Mouse (Mus musculus) embryonic facial prominence, embryonic 11.5 days (tissue): ENCODE measurements around the gene Mknk2. TPM values are rescaled to one million over a fixed set of nuclear protein-coding genes. Genes with fewer than 3 reads are reported as not detected.

Source experiments
- ATAC-seq: fragments of 200-750 bp; cut with Nextera tagmentation; replicated peaks from 2 replicates; pipeline ENCODE4 v1.8.0; 2017; ENCODE audit warnings: low read depth; ENCODE audit not compliant: insufficient number of reproducible peaks, low FRiP score, low TSS enrichment
- DNase-seq: peaks from one replicate; pipeline ENCODE4 v3.0.0-alpha.2; 2015; ENCODE audit warnings: low spot score
- H3K27ac ChIP-seq: fragments of 300-500 bp; sonication (generic); replicated peaks from 2 replicates; pipeline ENCODE4 v1.5.1; 2014; ENCODE audit warnings: mild to moderate bottlenecking, low read depth, low read length, control low read depth
- H3K27me3 ChIP-seq: fragments of 300-500 bp; sonication (generic); 2 replicates; pipeline ENCODE4 v1.6.1; 2014; ENCODE audit warnings: mild to moderate bottlenecking, low read length, moderate library complexity, mixed read lengths; ENCODE audit not compliant: control insufficient read depth, insufficient read depth
- H3K36me3 ChIP-seq: fragments of 300-500 bp; sonication (generic); replicated peaks from 2 replicates; pipeline ENCODE4 v1.6.1; 2014; ENCODE audit warnings: low read depth, mild to moderate bottlenecking, low read length, moderate library complexity, mixed read lengths; ENCODE audit not compliant: control insufficient read depth, insufficient read depth
- H3K4me1 ChIP-seq: fragments of 300-500 bp; sonication (generic); 2 replicates; pipeline ENCODE4 v1.6.1; 2014; ENCODE audit warnings: low read length, mixed read lengths; ENCODE audit not compliant: control insufficient read depth, insufficient read depth
- H3K4me2 ChIP-seq: fragments of 300-500 bp; sonication (generic); 2 replicates; pipeline ENCODE4 v1.6.1; 2014; ENCODE audit warnings: low read depth, mild to moderate bottlenecking, control low read depth, low read length, moderate library complexity
- H3K4me3 ChIP-seq: fragments of 300-500 bp; sonication (generic); 2 replicates; pipeline ENCODE4 v1.5.1; 2014; ENCODE audit warnings: low read depth, low read length, control low read depth
- H3K9ac ChIP-seq: fragments of 300-500 bp; sonication (generic); replicated peaks from 2 replicates; pipeline ENCODE4 v1.6.1; 2014; ENCODE audit warnings: mild to moderate bottlenecking, control low read depth, low read length
- H3K9me3 ChIP-seq: fragments of 300-500 bp; sonication (generic); replicated peaks from 2 replicates; pipeline ENCODE4 v1.6.1; 2016; ENCODE audit warnings: mild to moderate bottlenecking, low read length, inconsistent platforms, mixed read lengths; ENCODE audit not compliant: control insufficient read depth
- WGBS: fragments of 180-500 bp; shearing (Covaris S2); extraction: QIAGEN DNeasy Blood & Tissue Kit; methylation state at CpG from one replicate; pipeline ENCODE4 v1.1.7; 2014; 5-methylcytosine and 5-hydroxymethylcytosine counted together
- polyA plus RNA-seq: library from polyadenylated mRNA; unstranded; fragments of >200 nt; fragmentation: Nextera tagmentation; extraction: Ambion mirVana; gene quantifications from 2 replicates; pipeline ENCODE4 v1.2.1, GENCODE M21; 2014

The Mknk2 gene
- polyA plus RNA-seq, 1 experiment from 2014 or later, result 63.7 TPM

- H3K9ac ChIP-seq, result no peak overlapping the region
- no peaks in the 10 kb centered on the region for H3K4me1 ChIP-seq
- H3K4me2 ChIP-seq, result no peak overlapping the region
- ATAC-seq (no peak), DNase-seq (no peak)
- WGBS, result 90% methylated on average over 10 of the region's 10 CpGs
- H3K9me3 ChIP-seq, result no peaks in the 10 kb centered on the region
- no peaks in the 10 kb centered on the region for H3K27me3 ChIP-seq
- H3K4me3 ChIP-seq, result no peak overlapping the region
- H3K36me3 ChIP-seq, result peaks cover 16% of the 10 kb centered on the region
- H3K27ac ChIP-seq, result no peak overlapping the region
These were observed 31.0 kb downstream of the Mknk2 start for GRCm38 (mm10) chr10:80646936-80647335.

GRCm38 (mm10) chr10:80635345-80635744 is 42.6 kb downstream of the Mknk2 start:
- Histone ChIP-seq H3K4me3 (no peak overlapping the region), H3K27me3 (no peaks in the 10 kb centered on the region), H3K4me1 (no peaks in the 10 kb centered on the region), H3K9ac (no peak overlapping the region), H3K36me3 (peaks cover 37% of the 10 kb centered on the region), H3K27ac (no peak overlapping the region), H3K4me2 (no peak overlapping the region), H3K9me3 (no peaks in the 10 kb centered on the region)
- ATAC-seq, result no peak
- DNase-seq, result no peak
- 83% methylated on average over 6 of the region's 6 CpGs for WGBS

GRCm38 (mm10) chr10:80628925-80629324 is 49.0 kb downstream of the Mknk2 start:
- no peak for ATAC-seq
- Histone ChIP-seq H3K27ac (no peak overlapping the region), H3K27me3 (no peaks in the 10 kb centered on the region), H3K4me1 (peaks cover 5% of the 10 kb centered on the region; the same call in 1 of the 2 replicates), H3K9ac (no peak overlapping the region), H3K4me2 (no peak overlapping the region), H3K4me3 (no peak overlapping the region), H3K9me3 (no peaks in the 10 kb centered on the region), H3K36me3 (peaks cover 2% of the 10 kb centered on the region; the same call in 1 of the 2 replicates)
- no peak for DNase-seq
- WGBS, result 87% methylated on average over 9 of the region's 9 CpGs

- Histone ChIP-seq H3K4me3 (no peak overlapping the region), H3K27me3 (no peaks in the 10 kb centered on the region), H3K4me2 (no peak overlapping the region), H3K9ac (0 out of 2 replicates have a peak overlapping the region, but pooled peaks have one; percentile 1), H3K4me1 (peaks cover 7% of the 10 kb centered on the region; the same call in 1 of the 2 replicates), H3K9me3 (no peaks in the 10 kb centered on the region), H3K27ac (no peak overlapping the region), H3K36me3 (peaks cover 2% of the 10 kb centered on the region; the same call in 1 of the 2 replicates)
- DNase-seq (no peak), ATAC-seq (0 out of 2 replicates have a peak, but pooled peaks have one; percentile 36)
- 66% methylated on average over 2 of the region's 2 CpGs for WGBS
These were observed 50.2 kb downstream of the Mknk2 start for GRCm38 (mm10) chr10:80627685-80628084.

GRCm38 (mm10) chr10:80625764-80626163 is 52.1 kb downstream of the Mknk2 start:
- Histone ChIP-seq H3K4me1 (peaks cover 7% of the 10 kb centered on the region; the same call in 1 of the 2 replicates), H3K9ac (no peak overlapping the region), H3K27ac (no peak overlapping the region), H3K4me2 (no peak overlapping the region), H3K36me3 (peaks cover 2% of the 10 kb centered on the region; the same call in 1 of the 2 replicates), H3K4me3 (no peak overlapping the region), H3K9me3 (no peaks in the 10 kb centered on the region), H3K27me3 (no peaks in the 10 kb centered on the region)
- 95% methylated on average over 4 of the region's 4 CpGs for WGBS
- DNase-seq (no peak), ATAC-seq (no peak)

GRCm38 (mm10) chr10:80623457-80624191 is 54.3 kb downstream of the Mknk2 start:
- DNase-seq (peak; percentile 71), ATAC-seq (no peak)
- Histone ChIP-seq H3K27ac (peak overlapping the region; percentile 82), H3K4me2 (peak overlapping the region; percentile 85), H3K27me3 (no peaks in the 10 kb centered on the region), H3K4me1 (peaks cover 4% of the 10 kb centered on the region; the same call in 1 of the 2 replicates), H3K4me3 (peak overlapping the region; percentile 90), H3K9me3 (no peaks in the 10 kb centered on the region), H3K36me3 (no peaks in the 10 kb centered on the region), H3K9ac (peak overlapping the region; percentile 84)
- WGBS, result 13% methylated on average over 15 of the region's 15 CpGs

- Histone ChIP-seq H3K4me1 (peaks cover 4% of the 10 kb centered on the region; the same call in 1 of the 2 replicates), H3K27me3 (no peaks in the 10 kb centered on the region), H3K4me3 (peak within 1 kb of the TSS; percentile 90), H3K27ac (peak within 1 kb of the TSS; percentile 82), H3K4me2 (peak within 1 kb of the TSS; percentile 85), H3K36me3 (no peaks in the 10 kb centered on the region), H3K9ac (peak within 1 kb of the TSS; percentile 84), H3K9me3 (no peaks in the 10 kb centered on the region)
- under 1% methylated on average over 82 of the region's 85 CpGs for WGBS
- peak; percentile 12; the same call in 1 of the 2 replicates for ATAC-seq
- DNase-seq, result peak; percentile 52
These were observed 55.1 kb downstream of the Mknk2 start, which contains the start of gene Csnk1g2 for GRCm38 (mm10) chr10:80622661-80623456. Csnk1g2 (plus strand) TSS chr10:80622838.
